Mouse (Mus musculus) megakaryocyte, embryonic 14.5 days (primary cell): ENCODE results near the gene Arhgap22.

Experiments
- FLI1 ChIP-seq: IDR thresholded peaks from 2 replicates; pipeline ENCODE4 v1.6.1; 2012; ENCODE audit warnings: low read length, inconsistent platforms, mixed read lengths
- GATA1 ChIP-seq: IDR thresholded peaks from 3 replicates; pipeline ENCODE4 v1.6.1; 2012; ENCODE audit warnings: mixed read lengths, low read length, inconsistent platforms, borderline replicate concordance

- TF ChIP-seq FLI1, result no peak
- no peak for TF ChIP-seq GATA1
Observed at GRCm38 (mm10) chr14:33322661-33323088, 108.8 kb downstream of the Arhgap22 start.
